Mouse (Mus musculus) left cerebral cortex, adult 11 months (tissue): ENCODE measurements around the gene Spata4.
A peak's percentile ranks its signal among the peaks of the same experiment; 100 is the strongest.
"Not testable (repeated sequence)": the region's sequence is repeated elsewhere in the genome, so short reads cannot be mapped to it uniquely, and the experiment has no call there.

ENCODE experiments used
- DNase-seq: peaks from one replicate; pipeline ENCODE4 v3.0.0; 2022; ENCODE audit warnings: low spot score

Spata4 gene

DNA sequence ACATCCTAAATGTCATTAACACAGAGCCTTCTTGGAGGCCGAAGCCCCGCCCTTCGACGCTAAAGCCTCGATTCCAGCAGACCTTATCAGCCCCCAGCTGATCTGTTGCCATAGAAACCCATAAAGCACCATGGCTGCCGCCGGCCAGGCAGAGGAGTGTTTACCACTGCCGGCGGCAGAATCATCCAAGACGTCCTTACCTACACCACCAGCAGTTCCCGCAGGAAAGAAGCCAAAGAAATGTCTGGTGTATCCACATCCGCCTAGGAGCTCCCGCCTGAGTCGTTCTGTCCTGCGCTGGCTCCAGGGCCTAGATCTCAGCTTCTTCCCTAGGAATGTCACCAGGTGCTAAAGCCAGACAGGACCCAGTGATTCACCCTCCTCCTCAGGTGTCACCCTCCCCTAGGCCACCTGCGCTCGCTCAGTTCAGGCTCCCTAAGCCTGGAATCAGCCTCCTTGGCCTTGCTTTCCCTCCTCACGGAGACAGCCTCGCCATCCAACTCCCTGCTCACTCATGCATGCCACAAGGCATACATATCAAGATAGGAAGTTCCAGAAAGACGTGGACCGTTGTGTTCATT, at the start of gene Spata4:
TSS of gene Spata4 (plus strand) at position 111 of the 581 bp plus-strand sequence.
- DNase-seq = peak; percentile 30

- no peak for DNase-seq
Observed at GRCm38 (mm10) chr8:54554921-54555320, 45.7 kb upstream of the Spata4 start.

DNA sequence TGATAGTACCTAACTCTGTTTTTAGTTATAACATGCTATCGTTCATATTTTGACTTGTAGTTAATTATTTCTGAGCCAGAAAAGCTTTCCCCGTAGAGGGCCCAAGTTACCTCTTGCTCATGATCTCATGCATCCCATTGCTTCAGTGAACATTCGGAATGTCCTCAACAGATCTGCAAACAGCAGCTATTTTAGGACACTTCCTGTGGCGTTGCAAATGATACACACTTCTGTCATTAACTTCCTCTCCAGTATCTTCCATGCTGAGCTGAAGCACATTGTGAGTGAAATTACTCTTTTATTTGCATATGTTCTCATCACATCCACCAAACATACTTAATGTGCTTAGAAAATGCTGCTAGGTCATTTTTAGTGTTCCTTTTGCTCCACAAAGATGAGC, 38.4 kb upstream of the Spata4 start:
- DNase-seq = no peak

DNA sequence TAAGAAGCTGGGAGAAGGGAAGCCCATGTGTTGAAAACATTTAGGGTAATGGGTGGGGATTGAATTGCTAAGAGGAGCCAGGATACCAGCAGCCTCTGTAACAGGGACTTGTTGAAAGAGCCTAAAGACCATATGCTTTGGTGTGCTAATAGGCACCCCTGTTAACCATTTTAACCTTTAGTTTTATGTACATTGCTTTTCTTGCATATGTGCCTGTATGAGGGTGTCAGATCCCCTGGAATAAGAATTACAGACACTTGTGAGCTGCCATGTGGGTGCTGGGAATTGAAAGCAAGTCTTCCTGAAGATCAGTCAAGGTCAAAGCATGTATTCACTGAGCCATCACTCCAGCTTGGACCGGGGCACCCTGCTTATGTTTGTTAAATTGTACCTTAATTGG, 35.4 kb upstream of the Spata4 start:
- DNase-seq = no peak

DNA sequence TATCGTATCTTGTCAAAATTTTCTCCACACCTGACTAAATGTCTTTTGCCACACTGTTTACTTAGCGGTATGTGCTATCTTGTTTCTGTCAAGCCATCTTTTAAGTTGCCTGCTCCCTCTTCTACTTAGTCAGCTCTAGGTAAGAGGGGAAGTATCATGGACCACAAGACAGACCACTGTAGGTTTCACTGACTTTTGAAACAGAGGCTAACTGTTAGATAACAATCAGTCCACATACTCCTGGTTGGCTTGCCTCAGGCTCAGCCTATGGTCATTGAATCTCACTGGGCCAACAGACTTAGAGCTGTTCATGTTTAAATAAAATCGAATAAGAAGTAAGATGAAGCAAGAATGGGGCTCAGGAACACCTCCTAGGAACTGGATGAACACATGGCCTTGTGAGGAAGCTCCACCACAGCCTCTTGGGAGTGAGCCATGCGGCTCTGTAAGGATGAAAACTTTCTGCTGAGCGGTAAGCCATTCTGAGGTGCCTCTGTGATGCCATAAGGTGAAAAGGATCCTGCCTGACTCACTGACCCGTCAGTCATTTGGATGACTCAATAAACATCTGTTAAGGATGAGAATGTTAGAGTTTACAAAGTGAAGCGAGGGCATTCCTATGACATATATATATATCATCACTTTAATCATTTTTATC, 34.8 kb upstream of the Spata4 start:
- DNase-seq = no peak

DNA sequence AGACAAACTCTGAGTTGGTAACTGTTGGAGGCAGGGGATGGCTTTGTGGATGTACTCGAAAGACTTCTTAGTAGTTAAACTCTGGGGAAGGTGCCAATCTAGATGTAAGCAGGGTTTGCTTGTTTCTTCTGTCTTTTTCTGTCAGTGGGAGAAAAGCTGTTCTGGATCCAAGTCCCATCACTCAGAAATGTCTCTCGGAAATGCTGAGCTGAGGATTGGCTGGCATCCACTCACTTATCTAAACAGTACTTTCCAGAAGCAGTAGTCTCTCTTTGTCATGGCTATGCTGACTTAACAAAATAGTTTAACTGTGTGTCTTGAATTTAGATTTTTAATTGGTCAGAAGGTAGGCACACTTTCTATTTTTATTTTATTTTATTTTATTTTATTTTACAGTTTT, 33.4 kb upstream of the Spata4 start:
- DNase-seq = no peak

DNA sequence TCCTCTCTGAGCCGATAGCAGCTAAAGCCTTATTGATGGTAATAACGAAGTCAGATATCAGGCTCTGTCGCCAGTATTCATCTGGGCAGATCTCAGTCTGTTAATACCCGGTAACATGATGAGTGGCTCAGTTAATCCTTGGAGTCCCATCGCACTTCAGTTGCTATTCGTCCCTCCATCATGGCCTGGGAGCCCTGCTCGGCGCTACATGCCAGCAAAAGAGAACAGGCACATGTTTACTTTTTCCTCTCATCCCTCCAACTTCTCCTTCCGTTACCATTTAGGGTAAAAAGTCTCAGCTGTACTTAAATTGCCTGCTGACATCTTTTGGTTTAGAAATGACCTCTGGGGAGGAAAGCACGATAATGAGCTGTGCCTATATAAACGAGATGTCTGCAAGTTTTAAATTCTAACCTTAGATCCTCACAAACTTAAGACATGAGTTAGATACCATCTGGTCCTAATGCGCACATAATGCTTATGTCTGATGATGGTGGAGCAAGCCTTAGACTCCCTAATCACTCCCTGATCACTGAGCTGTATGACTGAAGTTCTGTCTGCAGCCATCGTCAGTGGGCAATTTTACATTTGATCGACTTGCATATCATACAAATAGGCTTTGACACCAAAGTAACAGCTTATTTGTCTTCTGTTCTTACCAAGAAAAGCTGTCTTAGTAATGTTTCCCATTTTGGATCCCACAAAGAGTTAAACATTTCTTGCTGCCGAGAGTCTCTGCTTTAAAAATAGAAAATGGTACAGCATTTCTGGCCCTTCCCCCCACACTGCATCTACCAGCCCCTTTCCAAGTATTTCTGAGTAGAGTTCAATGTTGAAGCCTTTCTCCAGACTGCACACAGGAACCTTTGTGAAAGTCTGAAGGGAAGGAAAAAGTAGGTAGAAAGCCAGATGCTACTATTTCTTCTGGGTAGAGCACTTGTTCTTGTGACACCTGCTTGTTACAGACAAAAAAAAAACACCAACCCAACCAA, 29.7 kb upstream of the Spata4 start:
- DNase-seq = no peak

DNA sequence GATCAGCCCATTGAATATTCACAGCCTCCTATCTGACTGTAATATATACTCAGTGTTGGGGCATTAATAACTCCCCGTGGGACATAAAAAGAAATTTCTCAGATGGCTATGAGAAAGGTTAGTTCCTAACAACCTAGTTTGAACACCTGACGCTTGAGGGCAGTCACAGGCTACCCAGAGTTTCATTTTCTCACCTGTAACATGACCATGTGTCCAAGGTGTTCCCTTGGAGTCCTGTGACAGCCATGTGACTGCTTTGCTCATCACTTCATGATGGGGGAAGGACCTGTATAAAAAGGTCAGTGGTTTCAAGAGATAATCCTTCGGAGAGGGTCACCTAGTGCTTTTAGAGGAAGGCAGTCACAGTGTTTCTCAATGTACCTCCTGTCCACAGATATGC, 19.1 kb upstream of the Spata4 start:
- no peak for DNase-seq

- DNase-seq = no peak
Observed at GRCm38 (mm10) chr8:54582886-54583285, 17.7 kb upstream of the Spata4 start.

DNA sequence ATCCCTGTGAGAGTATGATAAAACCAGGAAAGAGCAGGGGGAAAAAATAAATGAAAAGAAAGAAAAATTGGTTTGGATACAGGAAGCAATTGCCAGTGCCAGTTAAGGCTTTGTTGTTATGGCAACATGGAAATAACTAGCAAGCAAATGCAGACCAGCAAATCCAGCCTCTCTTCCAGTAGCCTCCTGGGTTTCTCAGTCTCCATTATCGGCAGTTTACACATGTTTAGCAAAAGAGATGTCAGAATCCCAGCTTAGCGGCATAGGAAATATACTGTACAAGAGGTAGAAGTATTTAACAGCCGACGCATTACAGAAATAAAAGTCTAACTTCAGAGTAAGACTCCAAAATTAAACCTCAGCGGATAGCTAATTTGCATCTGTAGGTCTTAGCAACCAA, 5.9 kb upstream of the Spata4 start:
- peak; percentile 18 for DNase-seq

- DNase-seq = no peak
Observed at GRCm38 (mm10) chr8:54596051-54596450, 4.5 kb upstream of the Spata4 start.

DNA sequence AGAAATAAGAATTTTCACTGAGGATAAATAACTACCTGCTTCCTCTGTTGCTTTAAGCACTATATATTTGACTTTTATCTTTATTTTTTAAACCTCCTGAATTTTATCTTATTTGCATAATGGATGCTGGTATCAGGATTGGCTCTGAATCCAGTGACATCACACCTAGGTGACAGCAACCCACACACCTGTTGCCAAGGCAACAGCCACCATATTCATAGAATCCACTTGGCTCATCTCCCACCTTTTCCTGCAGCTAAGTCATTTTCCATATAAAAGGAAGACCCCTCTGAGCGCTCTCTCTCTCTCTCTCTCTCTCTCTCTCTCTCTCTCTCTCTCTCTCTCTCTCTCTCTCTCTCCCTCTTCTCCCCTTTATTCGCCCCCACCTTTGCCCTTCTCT, 3.6 kb upstream of the Spata4 start:
- DNase-seq = peak; percentile 18

- no peak for DNase-seq
Observed at GRCm38 (mm10) chr8:54597386-54597785, 3.2 kb upstream of the Spata4 start.

- DNase-seq = no peak
Observed at GRCm38 (mm10) chr8:54603440-54603839, 2.9 kb downstream of the Spata4 start.

DNA sequence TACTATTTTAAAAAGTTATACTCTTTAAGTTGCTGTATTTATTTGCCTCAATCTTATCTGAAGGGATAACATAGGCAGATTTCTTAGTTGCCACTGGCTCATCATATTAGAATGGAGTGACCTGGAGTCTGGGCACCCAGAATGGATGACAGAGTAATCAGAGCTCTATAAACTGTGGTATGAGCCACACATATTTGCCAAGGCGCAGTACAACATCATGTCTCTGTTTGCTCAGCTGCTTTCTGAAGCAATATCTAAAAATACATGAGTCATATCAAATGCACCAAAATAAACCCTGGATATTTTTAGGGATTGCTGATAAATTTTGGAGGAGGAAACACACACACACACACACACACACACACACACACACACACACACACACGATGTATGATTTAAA, 8.8 kb downstream of the Spata4 start:
- no peak for DNase-seq

DNA sequence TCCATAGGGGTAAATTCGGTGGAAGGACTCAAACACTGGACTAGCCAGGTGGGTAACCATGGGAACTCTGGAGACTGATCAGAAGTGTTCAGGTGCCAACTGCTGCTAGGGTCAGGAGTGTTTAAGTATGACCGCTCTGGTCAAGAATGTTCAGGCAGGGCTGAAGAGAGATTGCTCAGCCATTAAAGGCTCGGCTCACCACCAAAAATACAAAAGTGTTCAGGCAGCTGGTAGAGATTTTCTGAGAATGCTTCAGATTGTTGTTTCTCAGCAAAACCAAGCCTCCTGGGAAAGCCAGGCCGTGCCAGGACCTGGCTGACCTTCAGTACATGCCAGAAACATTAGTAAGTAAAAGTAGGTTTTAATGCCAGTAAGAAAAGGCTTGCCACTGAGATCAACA, 9.7 kb downstream of the Spata4 start:
- DNase-seq = no peak

DNA sequence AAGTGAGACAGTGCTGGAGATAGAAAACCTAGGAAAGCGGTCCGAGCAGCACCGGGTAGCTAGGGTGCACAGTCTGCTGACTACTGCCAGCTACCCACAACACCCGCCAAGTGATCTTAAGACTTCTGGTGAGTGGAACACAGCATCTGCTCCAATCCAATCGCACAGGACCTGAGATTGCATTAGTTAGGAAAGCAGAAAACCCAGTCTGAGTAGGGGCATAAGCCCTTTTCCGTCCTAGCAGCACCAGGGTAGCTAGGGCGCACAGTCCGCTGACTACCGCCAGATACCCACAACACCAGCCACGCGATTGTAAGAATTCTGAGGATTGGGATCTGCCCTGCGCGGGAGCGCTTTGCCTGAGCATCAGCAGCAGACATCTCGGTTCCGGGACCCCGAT, 16.1 kb downstream of the Spata4 start:
- DNase-seq = not testable (repeated sequence)

DNA sequence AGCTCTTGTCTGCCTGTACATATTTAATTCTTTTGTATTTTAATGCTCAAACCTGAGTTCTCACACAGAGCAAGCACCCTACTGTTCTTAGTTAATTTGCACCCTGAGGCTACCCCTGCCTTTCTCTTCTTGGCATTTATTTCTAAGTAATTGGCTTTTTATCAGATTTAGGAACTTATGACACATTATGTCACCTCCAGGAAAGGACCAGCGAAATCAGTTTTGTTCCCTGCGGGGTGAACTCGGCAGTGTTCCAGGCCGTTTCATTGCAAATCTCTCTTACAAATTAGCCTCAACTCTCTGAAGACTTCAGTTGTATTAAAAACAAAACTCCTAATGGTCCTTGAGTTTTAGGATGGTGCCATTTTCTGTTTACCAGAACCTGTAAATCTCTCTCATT, 38.1 kb downstream of the Spata4 start:
- DNase-seq = no peak
